Mouse (Mus musculus): ENCODE measurements around the gene Abhd14b.
"Not testable (repeated sequence)": the region's sequence is repeated elsewhere in the genome, so short reads cannot be mapped to it uniquely, and the experiment has no call there.

Abhd14b gene

GRCm38 (mm10) chr9:106476002-106476923, 29.0 kb downstream of the Abhd14b start:
- DNase-seq (ENCODE audit: low read depth, low spot score): peak; percentile 78

- peak; percentile 100 for DNase-seq (ENCODE audit: low read depth, low spot score)
Observed at GRCm38 (mm10) chr9:106476924-106477484, 29.7 kb downstream of the Abhd14b start, which contains the start of gene Parp3. Gene Parp3, minus strand, starts transcription at chr9:106476949.

GRCm38 (mm10) chr9:106477649-106478048, 30.4 kb downstream of the Abhd14b start:
- DNase-seq (ENCODE audit: low read depth, low spot score): peak; percentile 31

GRCm38 (mm10) chr9:106478101-106478500, 30.8 kb downstream of the Abhd14b start:
- no peak for DNase-seq (ENCODE audit: low read depth, low spot score)

- DNase-seq (ENCODE audit: low read depth, low spot score): no peak
Observed at GRCm38 (mm10) chr9:106480541-106480940, 33.3 kb downstream of the Abhd14b start.

- DNase-seq (ENCODE audit: low read depth, low spot score): peak; percentile 30
Observed at GRCm38 (mm10) chr9:106481075-106481474, 33.8 kb downstream of the Abhd14b start.

GRCm38 (mm10) chr9:106481676-106482075, 34.4 kb downstream of the Abhd14b start:
- DNase-seq (ENCODE audit: low read depth, low spot score): no peak

- DNase-seq (ENCODE audit: low read depth, low spot score): no peak
Observed at GRCm38 (mm10) chr9:106482578-106483115, 35.4 kb downstream of the Abhd14b start.

GRCm38 (mm10) chr9:106483136-106483535, 35.9 kb downstream of the Abhd14b start:
- DNase-seq (ENCODE audit: low read depth, low spot score): no peak

- DNase-seq (ENCODE audit: low read depth, low spot score): no peak
Observed at GRCm38 (mm10) chr9:106483606-106484005, 36.3 kb downstream of the Abhd14b start.

GRCm38 (mm10) chr9:106485076-106485475, 37.8 kb downstream of the Abhd14b start:
- no peak for DNase-seq (ENCODE audit: low read depth, low spot score)

GRCm38 (mm10) chr9:106487602-106488001, 40.3 kb downstream of the Abhd14b start:
- DNase-seq (ENCODE audit: low read depth, low spot score): not testable (repeated sequence)

- no peak for DNase-seq (ENCODE audit: low read depth, low spot score)
Observed at GRCm38 (mm10) chr9:106499667-106500066, 52.4 kb downstream of the Abhd14b start, which contains the start of gene Iqcf1. Gene Iqcf1, plus strand, starts transcription at chr9:106499967.

GRCm38 (mm10) chr9:106501846-106502245, 54.6 kb downstream of the Abhd14b start:
- DNase-seq (ENCODE audit: low read depth, low spot score): no peak
